Mouse (Mus musculus) ES-E14 (cell line): ENCODE measurements around the gene 6030445D17Rik. TPM values are rescaled to one million over a fixed set of nuclear protein-coding genes. Genes with fewer than 3 reads are reported as not detected.

Experiments
- DNase-seq: peaks from one replicate; pipeline ENCODE4 v3.0.0-alpha.2; 2013; ENCODE audit warnings: low read depth, low spot score
- H3K27ac ChIP-seq: 2 replicates; pipeline ENCODE4 v1.5.1; 2012; ENCODE audit warnings: low read depth, mild to moderate bottlenecking, low read length, moderate library complexity, mixed read lengths; ENCODE audit not compliant: poor library complexity, insufficient read depth, severe bottlenecking
- H3K36me3 ChIP-seq: 2 replicates; pipeline ENCODE4 v1.6.1; 2012; ENCODE audit warnings: mild to moderate bottlenecking, low read length, moderate library complexity, mixed read lengths; ENCODE audit not compliant: control insufficient read depth, poor library complexity, insufficient read depth, severe bottlenecking
- H3K4me1 ChIP-seq, 2 experiments: fragments of 150-350 bp in 1 of 2; sonication (generic) in 1 of 2; 2 replicates each; pipeline ENCODE4 v1.6.1; 2012; ENCODE audit warnings: low read length in 2 of 2, mild to moderate bottlenecking in 1 of 2, mixed read lengths in 1 of 2; ENCODE audit not compliant: control insufficient read depth in 2 of 2, insufficient read depth in 2 of 2, poor library complexity in 1 of 2
- H3K4me3 ChIP-seq, 2 experiments: fragments of 150-350 bp in 1 of 2; sonication (generic) in 1 of 2; 2 replicates each; pipeline ENCODE4 v1.5.1; 2012; ENCODE audit warnings: low read length in 2 of 2, low read depth in 1 of 2, mild to moderate bottlenecking in 1 of 2, mixed read lengths in 1 of 2; ENCODE audit not compliant: insufficient read depth in 1 of 2, poor library complexity in 1 of 2, severe bottlenecking in 1 of 2
- H3K9ac ChIP-seq: 2 replicates; pipeline ENCODE4 v1.6.1; 2012; ENCODE audit warnings: low read depth, mild to moderate bottlenecking, low read length, mixed read lengths; ENCODE audit not compliant: poor library complexity, insufficient read depth, severe bottlenecking
- H3K9me3 ChIP-seq: fragments of 150-350 bp; sonication (generic); 2 replicates; pipeline ENCODE4 v1.6.1; 2012; ENCODE audit warnings: low read depth, mild to moderate bottlenecking, low read length; ENCODE audit not compliant: control insufficient read depth, insufficient read depth
- CHD2 ChIP-seq: IDR thresholded peaks from 2 replicates; pipeline ENCODE4 v1.6.1; 2014; ENCODE audit warnings: mild to moderate bottlenecking, low read depth, low read length, inconsistent platforms
- HCFC1 ChIP-seq: IDR thresholded peaks from 2 replicates; pipeline ENCODE4 v1.6.1; 2012; ENCODE audit warnings: low read length, inconsistent platforms, borderline replicate concordance; ENCODE audit not compliant: insufficient read depth
- MAFK ChIP-seq: IDR thresholded peaks from 2 replicates; pipeline ENCODE4 v1.6.1; 2014; ENCODE audit warnings: mild to moderate bottlenecking, low read depth, low read length, inconsistent platforms; ENCODE audit not compliant: insufficient read depth
- ZC3H11A ChIP-seq: IDR thresholded peaks from 2 replicates; pipeline ENCODE4 v1.6.1; 2012; ENCODE audit warnings: low read depth, mild to moderate bottlenecking, inconsistent platforms, low read length, borderline replicate concordance
- ZNF384 ChIP-seq: IDR thresholded peaks from 2 replicates; pipeline ENCODE4 v1.6.1; 2012; ENCODE audit warnings: low read depth, low read length, inconsistent platforms
- in situ Hi-C, 2 experiments: fragments of 600-800 bp; cut with MboI; formaldehyde crosslinking; loops; one replicate each; pipeline ENCODE4 v1.15.1; 2025; ENCODE audit warnings: low sequenced_read_pairs in 2 of 2, inconsistent platforms in 1 of 2; ENCODE audit not compliant: unreplicated experiment in 2 of 2
- total RNA-seq: library from RNA; depleted of rRNA; stranded (reverse); fragments of 300-350 nt; gene quantifications from 2 replicates; pipeline ENCODE4 v1.2.3, GENCODE M21; 2012

Gene 6030445D17Rik
- total RNA-seq, 1 experiment = 0.89 TPM

- in situ Hi-C loops = loop anchor here (10.0 kb wide), 2 partner anchors 162 to 172 kb away; partner anchors contain the start of genes Lactbl1 (in 1 of the 2) and Tex46 (in 1 of the 2)
Observed at GRCm38 (mm10) chr4:136452792-136453191, 9.3 kb upstream of the 6030445D17Rik start.

DNA sequence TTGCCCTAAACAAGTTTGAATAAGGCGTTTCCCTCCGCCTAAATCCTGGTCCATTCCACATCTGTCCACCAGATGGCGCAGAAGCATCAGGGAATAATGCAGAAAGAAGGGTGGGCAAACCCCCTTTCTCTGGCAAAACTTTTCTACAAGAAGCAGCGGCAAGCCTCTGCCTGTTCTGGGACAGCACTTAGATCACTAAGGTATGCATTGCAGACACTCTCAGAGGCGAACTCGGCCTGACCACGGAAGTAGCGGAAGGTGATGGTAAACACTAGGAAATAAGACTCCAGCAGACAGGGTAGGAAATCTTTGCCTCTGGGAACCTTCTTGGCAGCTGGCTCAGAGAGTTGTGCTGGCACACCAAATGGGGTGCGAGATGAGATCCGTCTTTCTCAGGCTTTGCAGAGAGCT lies 7.2 kb upstream of the 6030445D17Rik start:
- in situ Hi-C loops = loop anchor here (10.0 kb wide), 2 partner anchors 160 to 170 kb away; partner anchors contain the start of genes Lactbl1 (in 1 of the 2) and Tex46 (in 1 of the 2)
- Histone ChIP-seq H3K4me3 (peak overlapping the region; percentile 2 to 44; a peak in 3 of 4 replicates), H3K4me1 (peaks cover 15 to 22% of the 10 kb centered on the region in 2 experiments), H3K36me3 (no peaks in the 10 kb centered on the region), H3K27ac (no peak overlapping the region), H3K9ac (no peak overlapping the region), H3K9me3 (no peaks in the 10 kb centered on the region)
- no peak for TF ChIP-seq MAFK
- TF ChIP-seq ZC3H11A = peak; percentile 96
- peak; percentile 87 for DNase-seq

More at GRCm38 (mm10) chr4:136452792-136453191, 9.3 kb upstream of the 6030445D17Rik start:
- H3K4me3 ChIP-seq = no peak overlapping the region
- no peaks in the 10 kb centered on the region for H3K9me3 ChIP-seq
- no peaks in the 10 kb centered on the region for H3K36me3 ChIP-seq
- no peak overlapping the region for H3K9ac ChIP-seq
- peaks cover 15 to 16% of the 10 kb centered on the region in 2 experiments for H3K4me1 ChIP-seq
- TF ChIP-seq ZNF384 (no peak), CHD2 (no peak), MAFK (no peak), HCFC1 (no peak), ZC3H11A (no peak)
- H3K27ac ChIP-seq = no peak overlapping the region
- DNase-seq = no peak

GRCm38 (mm10) chr4:136456516-136457218 lies 5.4 kb upstream of the 6030445D17Rik start:
- Histone ChIP-seq H3K9ac (no peak overlapping the region; the same call in 1 of the 2 replicates), H3K4me1 (peaks cover 7 to 22% of the 10 kb centered on the region in 2 experiments), H3K27ac (no peak overlapping the region; the same call in 1 of the 2 replicates), H3K36me3 (no peaks in the 10 kb centered on the region), H3K4me3 (no peak overlapping the region), H3K9me3 (no peaks in the 10 kb centered on the region)
- TF ChIP-seq MAFK = no peak
- no peak for TF ChIP-seq ZC3H11A
- TF ChIP-seq CHD2 = no peak
- no peak for TF ChIP-seq ZNF384
- no peak for TF ChIP-seq HCFC1
- in situ Hi-C loops = loop anchor here (10.0 kb wide), 2 partner anchors 158 to 168 kb away; partner anchors contain the start of genes Lactbl1 (in 1 of the 2) and Tex46 (in 1 of the 2)
- no peak for DNase-seq

DNA sequence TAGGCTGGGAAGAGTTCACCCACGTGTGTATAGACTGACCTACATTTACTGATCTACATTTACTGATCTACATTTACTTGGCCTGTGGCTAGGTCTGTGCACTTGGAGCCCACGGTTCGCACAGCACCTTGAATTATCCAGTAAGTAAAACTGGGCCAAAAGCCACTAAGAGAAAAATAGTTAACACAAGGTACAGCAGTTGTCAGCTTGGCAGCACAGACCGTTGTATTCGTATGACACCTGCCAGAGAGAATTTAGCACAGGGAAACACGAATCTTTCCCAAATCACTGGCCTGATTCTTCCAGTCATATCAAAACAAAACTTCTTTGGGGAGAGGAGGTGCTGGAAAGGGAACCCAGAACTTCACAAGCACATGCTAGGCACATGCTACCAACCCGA lies 3.8 kb upstream of the 6030445D17Rik start:
- no peaks in the 10 kb centered on the region for H3K36me3 ChIP-seq
- H3K9me3 ChIP-seq = no peaks in the 10 kb centered on the region
- no peak for DNase-seq
- H3K4me1 ChIP-seq = peaks cover 5 to 16% of the 10 kb centered on the region in 2 experiments; a peak in 3 of 4 replicates
- no peak overlapping the region for H3K9ac ChIP-seq
- no peak for TF ChIP-seq HCFC1
- TF ChIP-seq ZC3H11A = no peak
- TF ChIP-seq CHD2 = no peak
- TF ChIP-seq MAFK = no peak
- no peak for TF ChIP-seq ZNF384
- H3K27ac ChIP-seq = no peak overlapping the region
- no peak overlapping the region for H3K4me3 ChIP-seq
- in situ Hi-C loops = loop anchor here (10.0 kb wide), 2 partner anchors 157 to 167 kb away; partner anchors contain the start of genes Lactbl1 (in 1 of the 2) and Tex46 (in 1 of the 2)
